Mouse (Mus musculus) heart, embryonic 15.5 days (tissue): Measurements from ENCODE around the gene Zfp296. TPM values are rescaled to one million over a fixed set of nuclear protein-coding genes. Genes with fewer than 3 reads are reported as not detected.
A peak's percentile ranks its signal among the peaks of the same experiment; 100 is the strongest.

Experiments
- ATAC-seq: fragments of 200-750 bp; cut with Nextera tagmentation; replicated peaks from 2 replicates; pipeline ENCODE4 v1.8.0; 2017; ENCODE audit warnings: low read depth, moderate TSS enrichment; ENCODE audit not compliant: insufficient number of reproducible peaks, insufficient read depth, low FRiP score
- H3K27ac ChIP-seq: fragments of 300-500 bp; sonication (generic); 2 replicates; pipeline ENCODE4 v1.5.1; 2015; ENCODE audit warnings: mild to moderate bottlenecking, inconsistent platforms
- H3K27me3 ChIP-seq: fragments of 300-500 bp; sonication (generic); 2 replicates; pipeline ENCODE4 v1.6.1; 2015; ENCODE audit warnings: inconsistent platforms
- H3K36me3 ChIP-seq: fragments of 300-500 bp; sonication (generic); 2 replicates; pipeline ENCODE4 v1.6.1; 2015; ENCODE audit warnings: mild to moderate bottlenecking, inconsistent platforms
- H3K4me1 ChIP-seq: fragments of 300-500 bp; sonication (generic); replicated peaks from 2 replicates; pipeline ENCODE4 v1.6.1; 2015; ENCODE audit warnings: inconsistent platforms
- H3K4me2 ChIP-seq: fragments of 300-500 bp; sonication (generic); 2 replicates; pipeline ENCODE4 v1.6.1; 2015; ENCODE audit warnings: inconsistent platforms, mild to moderate bottlenecking, moderate library complexity
- H3K4me3 ChIP-seq: fragments of 300-500 bp; sonication (generic); 2 replicates; pipeline ENCODE4 v1.5.1; 2015; ENCODE audit warnings: mild to moderate bottlenecking, inconsistent platforms
- H3K9ac ChIP-seq: fragments of 300-500 bp; sonication (generic); 2 replicates; pipeline ENCODE4 v1.6.1; 2015; ENCODE audit warnings: mild to moderate bottlenecking, inconsistent platforms
- H3K9me3 ChIP-seq: fragments of 300-500 bp; sonication (generic); replicated peaks from 2 replicates; pipeline ENCODE4 v1.6.1; 2016; ENCODE audit warnings: inconsistent platforms
- WGBS: fragments of 180-500 bp; shearing (Covaris S2); methylation state at CpG from one replicate; pipeline ENCODE4 v1.1.7; 2015; ENCODE audit warnings: mixed read lengths; 5-methylcytosine and 5-hydroxymethylcytosine counted together
- polyA plus RNA-seq: library from polyadenylated mRNA; unstranded; fragments of >200 nt; fragmentation: Nextera tagmentation; extraction: Ambion mirVana; gene quantifications from 2 replicates; pipeline ENCODE4 v1.2.1, GENCODE M21; 2015

Zfp296 gene
- 0.38 and 0.42 TPM in 2 replicates for polyA plus RNA-seq

GRCm38 (mm10) chr7:19577141-19577852 is at the start of gene Zfp296, which contains the start of gene Gemin7:
Gene Zfp296, plus strand, starts transcription at chr7:19577287.
Gene Gemin7, minus strand, starts transcription at chr7:19577595.
- H3K27me3 ChIP-seq = peaks cover 32% of the 10 kb centered on the region
- peak within 1 kb of the TSS; percentile 74 for H3K4me2 ChIP-seq
- under 1% methylated on average over 56 of the region's 56 CpGs for WGBS
- no peak for ATAC-seq
- H3K9me3 ChIP-seq = no peaks in the 10 kb centered on the region
- H3K4me1 ChIP-seq = peaks cover 27% of the 10 kb centered on the region
- H3K9ac ChIP-seq = peak within 1 kb of the TSS; percentile 25
- no peak within 1 kb of the TSS for H3K27ac ChIP-seq
- H3K36me3 ChIP-seq = peaks cover 19% of the 10 kb centered on the region
- H3K4me3 ChIP-seq = peak within 1 kb of the TSS; percentile 44

DNA sequence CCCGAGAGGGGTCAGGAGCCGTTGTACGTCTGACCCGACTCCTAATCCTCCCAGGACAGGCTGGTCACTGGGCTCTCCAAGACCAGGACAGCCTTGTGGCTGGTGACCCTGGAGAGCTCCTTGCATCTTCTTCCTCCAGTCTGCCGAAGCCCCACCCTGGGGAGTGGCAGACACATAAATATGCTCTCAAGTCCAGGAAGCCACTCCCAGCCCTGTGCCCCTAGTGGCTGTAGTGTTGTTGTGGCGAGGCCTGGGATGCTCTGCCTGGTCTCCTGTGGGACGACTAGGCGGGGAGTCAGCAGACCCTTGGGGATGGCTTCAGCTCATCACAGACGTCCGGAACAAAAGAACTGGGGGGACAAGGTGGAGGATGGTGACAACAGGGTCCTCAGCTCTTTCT is 46.0 kb upstream of the Zfp296 start:
- peaks cover 49% of the 10 kb centered on the region for H3K36me3 ChIP-seq
- no peaks in the 10 kb centered on the region for H3K4me1 ChIP-seq
- ATAC-seq = no peak
- no peak overlapping the region for H3K9ac ChIP-seq
- H3K27ac ChIP-seq = no peak overlapping the region
- no peaks in the 10 kb centered on the region for H3K9me3 ChIP-seq
- 76% methylated on average over 10 of the region's 10 CpGs for WGBS
- H3K27me3 ChIP-seq = no peaks in the 10 kb centered on the region
- H3K4me3 ChIP-seq = no peak overlapping the region
- no peak overlapping the region for H3K4me2 ChIP-seq

- Histone ChIP-seq H3K27me3 (no peaks in the 10 kb centered on the region), H3K9ac (no peak overlapping the region), H3K36me3 (peaks cover 49% of the 10 kb centered on the region), H3K4me3 (no peak overlapping the region), H3K4me2 (no peak overlapping the region), H3K9me3 (no peaks in the 10 kb centered on the region), H3K27ac (no peak overlapping the region), H3K4me1 (peaks cover 10% of the 10 kb centered on the region)
- 87% methylated on average over 14 of the region's 14 CpGs for WGBS
- ATAC-seq = no peak
These were observed 44.8 kb upstream of the Zfp296 start for GRCm38 (mm10) chr7:19532240-19532639.

DNA sequence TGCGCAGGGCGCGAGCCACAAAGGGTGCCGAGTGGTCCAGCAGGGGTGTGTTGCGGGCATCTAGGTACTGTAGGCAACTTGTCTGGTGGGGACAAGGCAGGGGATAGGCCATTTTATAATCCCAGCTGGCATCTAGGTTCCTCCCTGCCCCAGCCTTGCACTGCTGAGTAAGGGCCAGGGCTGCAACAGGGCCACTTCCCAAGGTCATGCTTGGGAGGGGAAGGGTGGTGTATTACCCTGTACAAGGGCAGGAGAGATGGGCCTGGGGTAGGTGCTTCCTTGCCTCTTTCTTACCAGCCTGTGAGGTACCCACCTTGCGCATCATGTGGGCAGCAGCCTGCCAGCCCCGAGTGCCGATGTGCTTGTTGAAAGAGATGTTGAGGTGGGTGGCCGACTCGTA is 42.4 kb upstream of the Zfp296 start:
- peaks cover 14% of the 10 kb centered on the region for H3K4me1 ChIP-seq
- 94% methylated on average over 10 of the region's 10 CpGs for WGBS
- no peak overlapping the region for H3K27ac ChIP-seq
- H3K9ac ChIP-seq = no peak overlapping the region
- peaks cover 49% of the 10 kb centered on the region for H3K36me3 ChIP-seq
- no peak overlapping the region for H3K4me3 ChIP-seq
- no peaks in the 10 kb centered on the region for H3K9me3 ChIP-seq
- no peak for ATAC-seq
- H3K4me2 ChIP-seq = no peak overlapping the region
- H3K27me3 ChIP-seq = no peaks in the 10 kb centered on the region

DNA sequence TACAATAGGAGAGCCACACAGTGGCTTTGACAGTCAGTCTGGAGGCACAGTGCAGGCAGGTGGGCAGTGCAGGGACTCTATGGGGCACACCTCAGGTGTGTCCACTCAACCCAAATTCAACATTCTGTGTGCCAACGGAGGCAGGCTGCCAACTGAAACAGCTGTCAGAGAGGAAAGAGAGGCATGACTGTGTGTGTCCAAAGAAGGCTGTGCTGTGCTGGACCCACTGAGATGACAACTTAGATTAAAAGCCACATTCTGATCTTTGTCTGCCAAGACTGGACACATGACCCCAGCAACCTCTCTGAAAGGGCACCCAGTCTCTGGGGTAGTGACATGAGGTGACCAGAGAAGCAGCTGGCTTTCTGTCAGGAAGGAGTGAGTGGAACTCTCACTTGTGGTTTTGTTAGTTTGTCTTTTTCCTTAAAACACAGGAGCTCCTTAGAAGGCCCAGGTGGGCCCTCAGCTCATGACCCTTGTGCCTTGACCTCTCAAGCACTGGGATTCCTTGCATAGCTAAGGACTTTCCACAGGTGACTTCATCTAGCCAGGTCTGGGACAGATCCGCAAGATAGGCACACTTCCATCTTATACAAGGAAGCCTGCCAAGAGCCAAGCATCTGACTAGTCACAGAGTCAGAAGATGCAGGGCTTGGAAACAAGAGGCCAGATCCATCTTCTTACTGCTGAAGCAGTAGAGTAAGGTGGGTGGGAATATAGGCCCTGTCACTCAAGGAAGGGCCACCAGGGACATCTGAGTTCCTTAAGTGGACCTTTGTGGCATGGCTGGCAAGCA is 36.1 kb upstream of the Zfp296 start:
- Histone ChIP-seq H3K27me3 (no peaks in the 10 kb centered on the region), H3K4me1 (peaks cover 60% of the 10 kb centered on the region), H3K36me3 (no peaks in the 10 kb centered on the region), H3K9me3 (no peaks in the 10 kb centered on the region), H3K27ac (no peak overlapping the region), H3K9ac (no peak overlapping the region), H3K4me3 (no peak overlapping the region), H3K4me2 (no peak overlapping the region)
- WGBS = 85% methylated on average over 2 of the region's 2 CpGs
- ATAC-seq = no peak

GRCm38 (mm10) chr7:19541681-19542154 is 35.4 kb upstream of the Zfp296 start:
- Histone ChIP-seq H3K36me3 (no peaks in the 10 kb centered on the region), H3K4me2 (no peak overlapping the region), H3K4me1 (peaks cover 63% of the 10 kb centered on the region), H3K9ac (no peak overlapping the region), H3K27ac (0 out of 2 replicates have a peak overlapping the region, but pooled peaks have one; percentile 18), H3K27me3 (no peaks in the 10 kb centered on the region), H3K4me3 (no peak overlapping the region), H3K9me3 (no peaks in the 10 kb centered on the region)
- 81% methylated on average over 7 of the region's 7 CpGs for WGBS
- ATAC-seq = no peak

DNA sequence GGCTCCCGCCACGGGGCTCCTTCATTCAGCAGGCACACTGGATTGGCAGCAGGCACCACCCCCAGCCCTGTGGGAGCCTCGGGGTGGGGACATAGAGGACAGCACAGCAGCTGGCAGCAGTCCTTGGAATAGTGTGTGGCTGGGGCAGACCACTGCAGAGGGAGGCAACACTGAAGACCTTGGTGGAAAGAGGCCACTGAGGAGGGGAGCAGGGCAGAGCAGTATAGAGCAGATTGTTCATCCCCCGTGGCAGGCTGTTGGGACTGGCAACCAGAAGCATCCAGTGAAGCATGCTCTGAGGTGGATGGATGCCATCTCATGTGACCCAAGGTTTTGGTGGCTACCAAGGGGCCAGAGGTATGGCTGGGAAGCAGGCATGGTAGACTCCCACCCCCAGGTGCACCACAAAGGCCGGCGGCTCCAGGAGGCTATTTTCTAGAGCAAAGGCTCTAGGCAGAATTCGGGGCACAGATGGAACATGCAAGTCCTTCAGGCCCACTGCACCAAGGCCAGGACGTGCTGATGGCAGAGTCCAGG is 34.9 kb upstream of the Zfp296 start:
- Histone ChIP-seq H3K9ac (no peak overlapping the region), H3K27ac (peak overlapping the region; percentile 18; the same call in 1 of the 2 replicates), H3K4me1 (peaks cover 58% of the 10 kb centered on the region), H3K27me3 (no peaks in the 10 kb centered on the region), H3K4me3 (no peak overlapping the region), H3K36me3 (no peaks in the 10 kb centered on the region), H3K9me3 (no peaks in the 10 kb centered on the region), H3K4me2 (no peak overlapping the region)
- WGBS = 56% methylated on average over 8 of the region's 8 CpGs
- ATAC-seq = peak; percentile 79

- Histone ChIP-seq H3K27ac (no peak overlapping the region), H3K4me3 (no peak overlapping the region), H3K9me3 (no peaks in the 10 kb centered on the region), H3K4me1 (peaks cover 54% of the 10 kb centered on the region), H3K27me3 (no peaks in the 10 kb centered on the region), H3K4me2 (no peak overlapping the region), H3K9ac (no peak overlapping the region), H3K36me3 (no peaks in the 10 kb centered on the region; the same call in 1 of the 2 replicates)
- 43% methylated on average over 6 of the region's 6 CpGs for WGBS
- no peak for ATAC-seq
These were observed 33.5 kb upstream of the Zfp296 start for GRCm38 (mm10) chr7:19543584-19543983.

DNA sequence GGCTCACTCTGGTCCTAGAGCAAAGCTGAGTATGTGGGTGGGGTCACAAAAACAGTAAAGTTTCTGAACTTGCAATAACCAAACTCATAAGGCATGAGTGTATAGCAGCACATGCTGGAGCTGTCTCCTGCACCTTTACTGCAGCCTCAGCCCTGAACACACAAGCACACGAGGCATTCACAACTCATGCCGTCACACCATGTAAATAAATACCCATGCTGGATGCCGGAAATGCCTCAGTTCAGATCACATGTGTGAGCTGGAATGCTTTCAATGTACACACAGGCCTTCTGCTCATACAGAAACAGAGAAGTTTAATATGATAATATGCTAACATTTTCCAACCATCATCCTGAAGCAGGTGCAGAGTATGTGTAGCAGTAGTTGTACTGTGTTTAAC is 31.1 kb upstream of the Zfp296 start:
- ATAC-seq = no peak
- no peak overlapping the region for H3K9ac ChIP-seq
- H3K27ac ChIP-seq = no peak overlapping the region
- no peak overlapping the region for H3K4me3 ChIP-seq
- no peaks in the 10 kb centered on the region; the same call in 1 of the 2 replicates for H3K36me3 ChIP-seq
- H3K27me3 ChIP-seq = no peaks in the 10 kb centered on the region
- no peaks in the 10 kb centered on the region for H3K9me3 ChIP-seq
- no peak overlapping the region; the same call in 1 of the 2 replicates for H3K4me2 ChIP-seq
- WGBS = 22% methylated on average over 3 of the region's 3 CpGs
- H3K4me1 ChIP-seq = peaks cover 51% of the 10 kb centered on the region

DNA sequence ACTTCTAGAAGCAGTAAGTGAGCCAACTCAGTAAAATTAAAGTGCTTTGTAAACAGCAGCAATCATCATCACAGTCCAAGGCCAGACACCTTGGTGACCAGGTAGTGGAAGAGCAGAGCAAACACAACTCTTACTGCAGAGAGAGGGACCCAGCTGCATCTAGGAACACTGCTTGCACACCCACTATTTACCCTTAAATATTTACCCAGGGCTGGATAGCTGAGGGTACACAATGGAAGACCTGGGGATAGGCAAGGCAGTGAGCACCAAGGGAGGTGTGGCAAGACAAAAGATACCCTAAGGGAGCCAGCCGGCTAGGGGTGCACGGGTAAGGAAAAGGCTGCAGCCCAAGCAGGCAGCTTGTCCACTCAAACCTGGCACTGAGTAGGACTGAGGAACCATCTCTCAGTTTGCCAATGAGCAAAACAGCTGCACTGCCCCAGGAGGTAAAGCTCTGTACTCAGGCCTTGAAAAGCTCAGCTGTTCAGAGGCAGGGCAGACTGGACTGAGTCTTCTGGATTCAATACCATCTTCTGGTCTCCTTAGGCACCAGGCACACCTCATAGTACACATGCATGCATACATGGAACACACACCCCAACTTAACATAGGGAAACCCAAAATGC is 29.6 kb upstream of the Zfp296 start:
- no peak overlapping the region for H3K9ac ChIP-seq
- ATAC-seq = no peak
- no peak overlapping the region for H3K27ac ChIP-seq
- no peak overlapping the region for H3K4me2 ChIP-seq
- H3K4me3 ChIP-seq = no peak overlapping the region
- H3K4me1 ChIP-seq = peaks cover 36% of the 10 kb centered on the region
- no peaks in the 10 kb centered on the region; the same call in 1 of the 2 replicates for H3K36me3 ChIP-seq
- no peaks in the 10 kb centered on the region for H3K9me3 ChIP-seq
- no peaks in the 10 kb centered on the region for H3K27me3 ChIP-seq
- WGBS = 78% methylated on average over 2 of the region's 2 CpGs

DNA sequence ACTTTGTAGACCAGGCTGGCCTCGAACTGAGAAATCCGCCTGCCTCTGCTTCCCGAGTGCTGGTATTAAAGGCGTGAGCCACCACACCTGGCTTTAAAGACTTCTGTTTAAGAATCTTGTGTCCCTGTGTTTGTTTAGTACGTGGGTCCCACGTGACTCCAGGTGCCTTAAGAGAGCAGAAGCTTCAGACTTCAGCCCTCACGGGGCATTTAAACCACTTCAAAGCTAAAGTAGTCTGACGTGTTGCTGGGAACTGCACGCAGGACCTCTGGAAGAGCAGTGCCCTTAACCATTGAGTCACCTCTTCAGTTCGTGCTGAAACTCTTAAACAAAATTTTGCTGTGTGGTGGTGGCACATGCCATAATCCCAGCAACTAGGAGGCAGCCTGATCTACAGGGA is 27.7 kb upstream of the Zfp296 start:
- Histone ChIP-seq H3K9ac (no peak overlapping the region), H3K4me1 (peaks cover 22% of the 10 kb centered on the region), H3K27me3 (no peaks in the 10 kb centered on the region), H3K4me2 (no peak overlapping the region), H3K4me3 (no peak overlapping the region), H3K36me3 (no peaks in the 10 kb centered on the region; the same call in 1 of the 2 replicates), H3K9me3 (no peaks in the 10 kb centered on the region), H3K27ac (no peak overlapping the region)
- ATAC-seq = no peak
- 78% methylated on average over 10 of the region's 10 CpGs for WGBS
